ENCODE assay signal across 8 mouse cellular contexts in genomic region chr14:31205562-31206467, GRCm38 (mm10). TPM values are rescaled to one million over a fixed set of nuclear protein-coding genes. Genes with fewer than 3 reads are reported as not detected.
A peak's percentile ranks its signal among the peaks of the same experiment; 100 is the strongest.
DNase-seq lines count a peak whose midpoint lies in the region; ATAC-seq lines count a peak whose summit lies in the region.

No protein-coding gene starts in this region.

- H3K9me3 ChIP-seq in embryonic facial prominence, embryonic 11.5 days (replicated peaks; ENCODE audit: control insufficient read depth, low read length) = no peaks in the 10 kb centered on the region
- no peaks in the 10 kb centered on the region for H3K9me3 ChIP-seq in heart, embryonic 16.5 days (replicated peaks; ENCODE audit: control insufficient read depth, low read length)

- H3K27me3 ChIP-seq in embryonic facial prominence, embryonic 11.5 days (ENCODE audit: control insufficient read depth, insufficient read depth, low read length) = no peaks in the 10 kb centered on the region
- no peaks in the 10 kb centered on the region for H3K27me3 ChIP-seq in heart, embryonic 16.5 days (ENCODE audit: control insufficient read depth, insufficient read depth, low read length)

- 2% methylated on average over 38 of the region's 39 CpGs for WGBS in embryonic facial prominence, embryonic 11.5 days
- WGBS in heart, embryonic 16.5 days = under 1% methylated on average over 39 of the region's 39 CpGs

- peak; percentile 39 for DNase-seq in gastrocnemius, adult 18-20 months (ENCODE audit: low spot score)
- DNase-seq in gastrocnemius, adult 8-10 months (ENCODE audit: low spot score in 2 of 2) = no peak
- peak; percentile 77 for DNase-seq in adrenal gland, postnatal 10 days
- DNase-seq in embryonic facial prominence, embryonic 11.5 days (ENCODE audit: low spot score) = peak; percentile 65
- DNase-seq in kidney, postnatal 25 days = peak; percentile 69 to 85
- DNase-seq in lung, postnatal 14 days = peak; percentile 59
- DNase-seq in right cerebral cortex, postnatal 4 days = peak; percentile 64

- H3K4me2 ChIP-seq in embryonic facial prominence, embryonic 11.5 days (ENCODE audit: low read depth, low read length) = peak overlapping the region; percentile 87
- H3K4me2 ChIP-seq in heart, embryonic 16.5 days (ENCODE audit: low read depth, low read length) = peak overlapping the region; percentile 92

- peak overlapping the region; percentile 74 for H3K4me3 ChIP-seq in embryonic facial prominence, embryonic 11.5 days (ENCODE audit: low read depth, low read length)
- H3K4me3 ChIP-seq in heart, embryonic 16.5 days (ENCODE audit: low read length) = peak overlapping the region; percentile 85

- peaks cover 4% of the 10 kb centered on the region; the same call in 1 of the 2 replicates for H3K4me1 ChIP-seq in embryonic facial prominence, embryonic 11.5 days (ENCODE audit: control insufficient read depth, insufficient read depth, low read length)
- H3K4me1 ChIP-seq in heart, embryonic 16.5 days (ENCODE audit: control insufficient read depth, insufficient read depth, low read length) = peaks cover 23% of the 10 kb centered on the region

- H3K9ac ChIP-seq in embryonic facial prominence, embryonic 11.5 days (replicated peaks; ENCODE audit: low read length) = peak overlapping the region; percentile 93
- H3K9ac ChIP-seq in heart, embryonic 16.5 days (ENCODE audit: low read length) = peak overlapping the region; percentile 98

- peak; percentile 67 for ATAC-seq in embryonic facial prominence, embryonic 11.5 days (replicated peaks; ENCODE audit: insufficient number of reproducible peaks, low FRiP score, low TSS enrichment, low read depth)
- ATAC-seq in heart, embryonic 16.5 days (replicated peaks; ENCODE audit: extremely low read depth, insufficient read depth, low FRiP score) = peak; percentile 10

- peaks cover 18% of the 10 kb centered on the region for H3K36me3 ChIP-seq in embryonic facial prominence, embryonic 11.5 days (replicated peaks; ENCODE audit: control insufficient read depth, insufficient read depth, low read depth, low read length)
- peaks cover 26% of the 10 kb centered on the region for H3K36me3 ChIP-seq in heart, embryonic 16.5 days (ENCODE audit: control insufficient read depth, insufficient read depth)

- peak overlapping the region; percentile 68 for H3K27ac ChIP-seq in embryonic facial prominence, embryonic 11.5 days (replicated peaks; ENCODE audit: low read depth, low read length)
- H3K27ac ChIP-seq in heart, embryonic 16.5 days (ENCODE audit: low read length) = peak overlapping the region; percentile 95

RNA-seq across cellular contexts. Expression of gene Tnnc1, which starts 2.3 kb away (rescaled TPM):
- total RNA-seq in gastrocnemius, adult 18-20 months (2021) = 100 to 1,000 TPM; 566 to 705 TPM
- total RNA-seq in gastrocnemius, adult 8-10 months (2022) = 100 to 1,000 TPM; 451 to 634 (median 529) TPM
- 10 to 100 TPM; 11.1 to 45.0 TPM for total RNA-seq in adrenal gland, postnatal 10 days (2021)
- polyA plus RNA-seq in embryonic facial prominence, embryonic 11.5 days (2014; fragmentation: Nextera tagmentation; extraction: Ambion mirVana) = 10.0 and 25.3 TPM in 2 replicates
- 4,861 and 5,105 TPM in 2 replicates for polyA plus RNA-seq in heart, embryonic 16.5 days (2015; fragmentation: Nextera tagmentation; extraction: Ambion mirVana)

RNA-seq across cellular contexts. Expression of gene Nisch, which starts 10.9 kb away (rescaled TPM):
- 10 to 100 TPM; 52.3 to 59.6 TPM for total RNA-seq in gastrocnemius, adult 18-20 months (2021)
- 10 to 100 TPM; 49.1 to 60.3 (median 53.8) TPM for total RNA-seq in gastrocnemius, adult 8-10 months (2022)
- total RNA-seq in adrenal gland, postnatal 10 days (2021) = 100 to 1,000 TPM; 224 to 328 TPM
- polyA plus RNA-seq in embryonic facial prominence, embryonic 11.5 days (2014; fragmentation: Nextera tagmentation; extraction: Ambion mirVana) = 270 and 277 TPM in 2 replicates
- polyA plus RNA-seq in heart, embryonic 16.5 days (2015; fragmentation: Nextera tagmentation; extraction: Ambion mirVana) = 331 and 376 TPM in 2 replicates

RNA-seq across cellular contexts. Expression of gene Sema3g, which starts 11.8 kb away (rescaled TPM):
- total RNA-seq in gastrocnemius, adult 18-20 months (2021) = 1 to 10 TPM; 5.8 to 7.0 TPM
- total RNA-seq in gastrocnemius, adult 8-10 months (2022) = 1 to 10 TPM; 3.8 to 4.9 (median 4.5) TPM
- total RNA-seq in adrenal gland, postnatal 10 days (2021) = 10 to 100 TPM; 12.1 to 12.3 TPM
- polyA plus RNA-seq in embryonic facial prominence, embryonic 11.5 days (2014; fragmentation: Nextera tagmentation; extraction: Ambion mirVana) = 0.21 and 0.24 TPM in 2 replicates
- polyA plus RNA-seq in heart, embryonic 16.5 days (2015; fragmentation: Nextera tagmentation; extraction: Ambion mirVana) = 0.97 TPM in 2 replicates

RNA-seq across cellular contexts. Expression of gene Stab1, which starts 37.4 kb away (rescaled TPM):
- total RNA-seq in gastrocnemius, adult 18-20 months (2021) = 10 to 100 TPM in 1 of 2 experiments, 1 to 10 TPM in 1; 9.7 to 16.7 TPM
- 1 to 10 TPM; 5.0 to 9.9 (median 6.0) TPM for total RNA-seq in gastrocnemius, adult 8-10 months (2022)
- total RNA-seq in adrenal gland, postnatal 10 days (2021) = 10 to 100 TPM; 74.3 to 74.8 TPM
- polyA plus RNA-seq in embryonic facial prominence, embryonic 11.5 days (2014; fragmentation: Nextera tagmentation; extraction: Ambion mirVana) = 19.8 and 23.6 TPM in 2 replicates
- polyA plus RNA-seq in heart, embryonic 16.5 days (2015; fragmentation: Nextera tagmentation; extraction: Ambion mirVana) = 36.6 and 43.8 TPM in 2 replicates

RNA-seq across cellular contexts. Expression of gene Phf7, which starts 45.3 kb away (rescaled TPM):
- total RNA-seq in gastrocnemius, adult 18-20 months (2021) = 10 to 100 TPM in 1 of 2 experiments, 1 to 10 TPM in 1; 9.2 to 10.8 TPM
- 10 to 100 TPM; 11.2 to 11.7 (median 11.6) TPM for total RNA-seq in gastrocnemius, adult 8-10 months (2022)
- total RNA-seq in adrenal gland, postnatal 10 days (2021) = 1 to 10 TPM; 9.1 to 9.2 TPM
- 12.5 and 14.2 TPM in 2 replicates for polyA plus RNA-seq in embryonic facial prominence, embryonic 11.5 days (2014; fragmentation: Nextera tagmentation; extraction: Ambion mirVana)
- polyA plus RNA-seq in heart, embryonic 16.5 days (2015; fragmentation: Nextera tagmentation; extraction: Ambion mirVana) = 9.5 TPM in 2 replicates

Comparison
In these comparisons a context has a peak if more than half of its experiments do, and no peak if none do; other contexts are left out.
1. DNase-seq: peak in gastrocnemius, adult 18-20 months (single experiment), adrenal gland, postnatal 10 days (single experiment), embryonic facial prominence, embryonic 11.5 days (single experiment), kidney, postnatal 25 days (2 of 2), lung, postnatal 14 days (single experiment) and right cerebral cortex, postnatal 4 days (single experiment); none in gastrocnemius, adult 8-10 months (0 of 2).
2. RNA of gene Tnnc1, which starts 2.3 kb away (total RNA-seq): 566 to 705 TPM in gastrocnemius, adult 18-20 months and 451 to 634 TPM in gastrocnemius, adult 8-10 months; 11.1 to 45.0 TPM in adrenal gland, postnatal 10 days; every median in the first group is over 4 times any median in the second.